10 mouse cellular contexts compared by ENCODE assay signal in the genomic region with DNA sequence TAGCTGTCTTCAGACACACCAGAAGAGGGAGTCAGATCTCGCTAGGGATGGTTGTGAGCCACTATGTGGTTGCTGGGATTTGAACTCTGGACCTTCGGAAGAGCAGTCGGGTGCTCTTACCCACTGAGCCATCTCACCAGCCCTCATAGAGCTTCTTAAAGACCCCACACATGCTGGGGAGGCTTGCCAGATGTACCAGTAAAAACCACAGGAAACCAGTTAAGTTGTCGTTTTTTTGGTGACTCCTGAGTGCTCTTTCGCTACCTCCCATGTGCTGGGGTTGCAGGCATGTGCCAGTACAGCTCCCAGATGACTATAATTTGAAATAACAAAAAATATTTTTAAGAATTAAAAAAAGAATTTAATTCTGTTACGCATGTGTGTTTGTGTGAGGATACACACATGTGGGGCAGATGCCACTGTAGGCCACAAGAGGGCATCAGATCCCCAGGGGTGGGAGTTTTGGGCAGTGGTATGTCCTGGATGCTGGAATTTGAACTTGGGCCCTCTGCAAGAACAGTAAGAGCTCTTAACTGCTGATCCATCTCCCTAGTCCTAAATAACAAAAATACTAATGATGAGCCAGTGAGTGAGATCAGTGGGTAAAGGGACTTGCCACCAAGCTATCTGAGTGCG. TPM values are rescaled to one million over a fixed set of nuclear protein-coding genes. Genes with fewer than 3 reads are reported as not detected.
DNase-seq lines count a peak whose midpoint lies in the region; ATAC-seq and TF ChIP-seq lines count a peak whose summit lies in the region.
"Had no signal": no experiment of that assay in that cellular context is flagged by ENCODE, and none has a peak within 500 bp of the region (broad histone marks: within the 10 kb centered on the region; RNA-seq: fewer than 3 reads in every experiment).

No protein-coding gene starts in this region.

- H3K4me2 ChIP-seq in heart, postnatal 0 days (ENCODE audit: low read depth, low read length): no peak overlapping the region
- H3K4me2 ChIP-seq: heart, embryonic 11.5 days had no signal

- H3K36me3 ChIP-seq in heart, postnatal 0 days (replicated peaks; ENCODE audit: control insufficient read depth, insufficient read depth, low read length): no peaks in the 10 kb centered on the region
- no peaks in the 10 kb centered on the region for H3K36me3 ChIP-seq in thymus, adult 2 months (ENCODE audit: control insufficient read depth, insufficient read depth, low read length)

- H3K9ac ChIP-seq in heart, postnatal 0 days (replicated peaks; ENCODE audit: low read depth, low read length): no peak overlapping the region

- no peak for TF ChIP-seq EP300 in heart, postnatal 0 days (IDR thresholded peaks at IDR 0.05; ENCODE audit: low read depth)

- no peaks in the 10 kb centered on the region for H3K4me1 ChIP-seq in heart, postnatal 0 days (ENCODE audit: control insufficient read depth, insufficient read depth)
- 0 out of 2 replicates have a peak, but pooled peaks cover 2% of the 10 kb centered on the region for H3K4me1 ChIP-seq in thymus, adult 2 months (replicated peaks; ENCODE audit: control insufficient read depth, insufficient read depth, low read length)

- 91% methylated on average over 7 of the region's 7 CpGs for whole genome bisulfite sequencing in heart, postnatal 0 days
- WGBS in thymus, adult 2 months: 33% methylated on average over 7 of the region's 7 CpGs

- no peaks in the 10 kb centered on the region for H3K27me3 ChIP-seq in heart, postnatal 0 days (ENCODE audit: control insufficient read depth, insufficient read depth, low read length)
- no peaks in the 10 kb centered on the region for H3K27me3 ChIP-seq in thymus, adult 2 months (ENCODE audit: control insufficient read depth, insufficient read depth, low read length)

- no peaks in the 10 kb centered on the region for H3K9me3 ChIP-seq in heart, postnatal 0 days (replicated peaks; ENCODE audit: control insufficient read depth, low read length)

- no peak for ATAC-seq in heart, postnatal 0 days (ENCODE audit: insufficient read depth, low read depth)
- peak; percentile 41 for ATAC-seq in granulocyte monocyte progenitor cell, adult 5-6 weeks (replicated peaks; ENCODE audit: poor library complexity, severe bottlenecking)
- ATAC-seq in frontal cortex, adult (ENCODE audit: low TSS enrichment): no peak
- ATAC-seq: activated CD4-positive, CD25-positive, alpha-beta regulatory T cell, adult 4 months had no signal

- DNase-seq in heart, postnatal 0 days (ENCODE audit: low spot score): no peak
- no peak for DNase-seq in heart, adult 8-10 months (ENCODE audit: low spot score)
- DNase-seq in thymus, postnatal 4 days: peak; percentile 43
- DNase-seq in thymus, adult 2 months: no peak
- no peak for DNase-seq in c-Kit-positive CD71-positive TER-119-positive erythroid progenitor cells, embryonic 14.5 days (ENCODE audit: low spot score)
- no peak for DNase-seq in left cerebral cortex, adult 18-20 months (ENCODE audit: low spot score in 2 of 2)

- H3K4me3 ChIP-seq in heart, postnatal 0 days (ENCODE audit: low read depth, low read length): no peak overlapping the region
- H3K4me3 ChIP-seq in thymus, adult 2 months (ENCODE audit: control insufficient read depth, insufficient read depth, low read length): no peak overlapping the region

- H3K27ac ChIP-seq in heart, postnatal 0 days (ENCODE audit: low read depth): no peak overlapping the region
- H3K27ac ChIP-seq in thymus, adult 2 months (ENCODE audit: control insufficient read depth, insufficient read depth, low read length): no peak overlapping the region

- peak; percentile 52 for TF ChIP-seq CTCF in heart, postnatal 0 days (IDR thresholded peaks at IDR 0.05; ENCODE audit: low read depth)
- TF ChIP-seq CTCF in thymus, adult 2 months (IDR thresholded peaks at IDR 0.05; ENCODE audit: borderline replicate concordance, control insufficient read depth, extremely low read depth, insufficient read depth, low read length, poor library complexity): no peak

- TF ChIP-seq POLR2A in thymus, adult 2 months (IDR thresholded peaks at IDR 0.05; ENCODE audit: control insufficient read depth, extremely low read depth, insufficient read depth, low read length, poor library complexity): no peak

RNA-seq across cellular contexts. Expression of a gene that starts 13.5 kb away (rescaled TPM):
- 0.08 and 0.19 TPM in 2 replicates for total RNA-seq in heart, postnatal 0 days (2014; rRNA removed; ENCODE audit: low replicate concordance)
- polyA plus RNA-seq in heart, postnatal 0 days (2015; fragmentation: Nextera tagmentation; extraction: Ambion mirVana): 0.10 and 0.11 TPM in 2 replicates
- under 1 TPM in 2 of 4 experiments, not detected in 2; 0.14 to 0.16 TPM for total RNA-seq in heart, adult 8-10 months (2022)
- 1.6 and 1.9 TPM in 2 replicates for polyA plus RNA-seq in thymus, adult 2 months (2012; rRNA removed)
- total RNA-seq in granulocyte monocyte progenitor cell, adult 5-6 weeks (2014; fragmentation: Nextera tagmentation): 0.26 TPM in 1 of 2 replicates, not detected in the other
- total RNA-seq in granulocyte monocyte progenitor cell, adult 5-6 weeks (2017): not detected in 2 replicates
- total RNA-seq in left cerebral cortex, adult 18-20 months (2021): 1 to 10 TPM; 2.7 to 3.4 TPM

RNA-seq across cellular contexts. Expression of a gene that starts 22.4 kb away (rescaled TPM):
- 41.2 and 82.6 TPM in 2 replicates for total RNA-seq in heart, postnatal 0 days (2014; rRNA removed; ENCODE audit: low replicate concordance)
- 22.9 and 23.6 TPM in 2 replicates for polyA plus RNA-seq in heart, postnatal 0 days (2015; fragmentation: Nextera tagmentation; extraction: Ambion mirVana)
- 10 to 100 TPM; 18.9 to 23.0 (median 20.4) TPM for total RNA-seq in heart, adult 8-10 months (2022)
- polyA plus RNA-seq in thymus, adult 2 months (2012; rRNA removed): 23.2 and 25.7 TPM in 2 replicates
- total RNA-seq in granulocyte monocyte progenitor cell, adult 5-6 weeks (2014; fragmentation: Nextera tagmentation): 12.6 and 14.1 TPM in 2 replicates
- 10.0 and 11.9 TPM in 2 replicates for total RNA-seq in granulocyte monocyte progenitor cell, adult 5-6 weeks (2017)
- 10 to 100 TPM; 30.1 to 33.1 TPM for total RNA-seq in left cerebral cortex, adult 18-20 months (2021)

RNA-seq across cellular contexts. Expression of a gene that starts 30.0 kb away (rescaled TPM):
- 7.1 and 9.4 TPM in 2 replicates for total RNA-seq in heart, postnatal 0 days (2014; rRNA removed; ENCODE audit: low replicate concordance)
- polyA plus RNA-seq in heart, postnatal 0 days (2015; fragmentation: Nextera tagmentation; extraction: Ambion mirVana): 12.4 and 12.8 TPM in 2 replicates
- total RNA-seq in heart, adult 8-10 months (2022): 10 to 100 TPM; 19.9 to 24.1 (median 22.7) TPM
- polyA plus RNA-seq in thymus, adult 2 months (2012; rRNA removed): 2.2 and 3.2 TPM in 2 replicates
- 0.94 and 1.1 TPM in 2 replicates for total RNA-seq in granulocyte monocyte progenitor cell, adult 5-6 weeks (2014; fragmentation: Nextera tagmentation)
- total RNA-seq in granulocyte monocyte progenitor cell, adult 5-6 weeks (2017): 0.09 and 0.57 TPM in 2 replicates
- 10 to 100 TPM; 51.9 to 53.4 TPM for total RNA-seq in left cerebral cortex, adult 18-20 months (2021)
- polyA plus RNA-seq: activated CD4-positive, CD25-positive, alpha-beta regulatory T cell, adult 4 months had no signal

RNA-seq across cellular contexts. Expression of a gene that starts 39.9 kb away (rescaled TPM):
- 147 and 156 TPM in 2 replicates for total RNA-seq in heart, postnatal 0 days (2014; rRNA removed; ENCODE audit: low replicate concordance)
- polyA plus RNA-seq in heart, postnatal 0 days (2015; fragmentation: Nextera tagmentation; extraction: Ambion mirVana): 129 and 130 TPM in 2 replicates
- total RNA-seq in heart, adult 8-10 months (2022): 10 to 100 TPM; 33.5 to 51.0 (median 41.9) TPM
- 24.5 and 40.8 TPM in 2 replicates for polyA plus RNA-seq in thymus, adult 2 months (2012; rRNA removed)
- total RNA-seq in granulocyte monocyte progenitor cell, adult 5-6 weeks (2014; fragmentation: Nextera tagmentation): 22.0 and 28.8 TPM in 2 replicates
- 17.0 and 21.1 TPM in 2 replicates for total RNA-seq in granulocyte monocyte progenitor cell, adult 5-6 weeks (2017)
- total RNA-seq in left cerebral cortex, adult 18-20 months (2021): 100 to 1,000 TPM; 137 to 148 TPM
